Mouse (Mus musculus): ENCODE results near the gene Rnf32. TPM values are rescaled to one million over a fixed set of nuclear protein-coding genes. Genes with fewer than 3 reads are reported as not detected.

The Rnf32 gene
- total RNA-seq, 1 experiment from 2014 or later: not detected

- no peak for ATAC-seq (replicated peaks; ENCODE audit: low read depth, poor library complexity, severe bottlenecking)
Observed at GRCm38 (mm10) chr5:29253876-29254275, 58.1 kb downstream of the Rnf32 start.

- ATAC-seq (replicated peaks; ENCODE audit: low read depth, poor library complexity, severe bottlenecking): no peak
Observed at GRCm38 (mm10) chr5:29270879-29271278, 75.1 kb downstream of the Rnf32 start.

- no peak for ATAC-seq (replicated peaks; ENCODE audit: low read depth, poor library complexity, severe bottlenecking)
Observed at GRCm38 (mm10) chr5:29273426-29273825, 77.6 kb downstream of the Rnf32 start.

- ATAC-seq (replicated peaks; ENCODE audit: low read depth, poor library complexity, severe bottlenecking): no peak
Observed at GRCm38 (mm10) chr5:29274746-29275145, 79.0 kb downstream of the Rnf32 start.

Other genes starting within 250 kb of the Rnf32 start
- 4.8 and 9.9 TPM in 2 replicates for gene Lmbr1, start 182.4 kb downstream of the Rnf32 start, total RNA-seq (2017)
- gene Nom1, start 238.7 kb downstream of the Rnf32 start, total RNA-seq (2017): 16.8 and 30.7 TPM in 2 replicates

Measured in common myeloid progenitor, adult 5-6 weeks (primary cell).